ENCODE assay signal across 12 mouse cellular contexts in the genomic region with DNA sequence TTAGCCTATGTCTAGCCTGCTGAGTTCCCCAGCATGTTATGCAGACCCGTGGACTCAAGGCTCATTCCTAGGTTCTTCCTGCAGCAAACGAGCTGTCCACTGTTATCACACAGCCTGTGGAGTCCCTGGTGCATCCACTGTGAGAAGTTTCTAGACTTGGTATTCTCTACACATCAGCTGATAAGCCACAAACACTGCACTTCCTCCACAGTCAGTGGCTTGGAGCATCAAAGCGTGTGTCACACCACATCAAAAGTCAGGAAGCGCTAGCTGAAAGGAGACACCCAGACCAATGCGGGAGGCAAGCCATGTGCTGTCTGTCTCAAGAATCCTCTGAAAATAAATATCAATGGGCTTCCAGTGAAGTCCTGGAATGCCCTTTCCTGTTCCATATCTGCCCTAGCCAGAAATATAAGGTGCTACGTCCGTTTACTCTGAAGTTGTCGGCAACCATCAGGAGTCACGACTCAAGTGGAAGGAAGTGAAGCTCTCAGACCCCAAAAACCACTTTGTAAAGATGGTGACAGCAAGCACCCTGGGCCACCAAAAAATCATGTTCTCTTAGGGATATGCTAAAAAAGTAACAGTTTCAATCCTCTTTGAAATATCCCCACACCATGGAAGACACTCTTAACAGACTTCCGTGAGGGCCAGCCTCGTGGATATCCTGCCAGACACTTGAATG.
DNase-seq lines count a peak whose midpoint lies in the region; ATAC-seq and TF ChIP-seq lines count a peak whose summit lies in the region.
"Had no signal": no experiment of that assay in that cellular context is flagged by ENCODE, and none has a peak within 500 bp of the region (broad histone marks: within the 10 kb centered on the region; RNA-seq: fewer than 3 reads in every experiment).

No protein-coding gene starts in this region.

- H3K9me3 ChIP-seq in liver, embryonic 12.5 days (replicated peaks): no peaks in the 10 kb centered on the region
- H3K9me3 ChIP-seq in liver, postnatal 0 days (ENCODE audit: low read length): no peaks in the 10 kb centered on the region
- H3K9me3 ChIP-seq in forebrain, embryonic 15.5 days: no peaks in the 10 kb centered on the region
- H3K9me3 ChIP-seq: hindbrain, embryonic 12.5 days had no signal

- H3K4me3 ChIP-seq in liver, embryonic 12.5 days: no peak overlapping the region
- H3K4me3 ChIP-seq in liver, postnatal 0 days (ENCODE audit: low read depth, low read length): no peak overlapping the region
- H3K4me3 ChIP-seq in forebrain, embryonic 15.5 days: no peak overlapping the region
- H3K4me3 ChIP-seq: heart, adult 2 months; hindbrain, embryonic 12.5 days had no signal

- H3K4me2 ChIP-seq in liver, embryonic 12.5 days: no peak overlapping the region
- peak overlapping the region; percentile 14; the same call in 1 of the 2 replicates for H3K4me2 ChIP-seq in liver, postnatal 0 days (ENCODE audit: low read depth, low read length)
- no peak overlapping the region for H3K4me2 ChIP-seq in forebrain, embryonic 15.5 days (replicated peaks)
- H3K4me2 ChIP-seq: hindbrain, embryonic 12.5 days had no signal

- no peak overlapping the region for H3K27ac ChIP-seq in liver, embryonic 12.5 days
- H3K27ac ChIP-seq in liver, postnatal 0 days (ENCODE audit: low read depth): no peak overlapping the region
- H3K27ac ChIP-seq in forebrain, embryonic 15.5 days (replicated peaks): no peak overlapping the region
- H3K27ac ChIP-seq: heart, adult 2 months; hindbrain, embryonic 12.5 days had no signal

- TF ChIP-seq CTCF in liver, postnatal 0 days (IDR thresholded peaks at IDR 0.05; ENCODE audit: low read depth): no peak

- 17% methylated on average over 11 of the region's 11 CpGs for WGBS in liver, embryonic 12.5 days (ENCODE audit: insufficient replicate concordance)
- WGBS in liver, postnatal 0 days (ENCODE audit: insufficient replicate concordance): 24% methylated on average over 11 of the region's 11 CpGs
- WGBS in forebrain, embryonic 15.5 days: 87% methylated on average over 11 of the region's 11 CpGs

- H3K27me3 ChIP-seq in liver, embryonic 12.5 days (replicated peaks): no peaks in the 10 kb centered on the region
- H3K27me3 ChIP-seq in liver, postnatal 0 days (ENCODE audit: insufficient read depth, low read length): no peaks in the 10 kb centered on the region
- H3K27me3 ChIP-seq in forebrain, embryonic 15.5 days: no peaks in the 10 kb centered on the region
- H3K27me3 ChIP-seq: hindbrain, embryonic 12.5 days had no signal

- no peaks in the 10 kb centered on the region for H3K4me1 ChIP-seq in liver, embryonic 12.5 days
- H3K4me1 ChIP-seq in liver, postnatal 0 days (ENCODE audit: insufficient read depth): peaks cover 5% of the 10 kb centered on the region; the same call in 1 of the 2 replicates
- H3K4me1 ChIP-seq in forebrain, embryonic 15.5 days: no peaks in the 10 kb centered on the region
- H3K4me1 ChIP-seq: hindbrain, embryonic 12.5 days had no signal

- no peak for ATAC-seq in liver, embryonic 12.5 days
- ATAC-seq in liver, postnatal 0 days: no peak
- ATAC-seq in monocyte, adult 5-6 weeks (replicated peaks; ENCODE audit: insufficient number of reproducible peaks, low FRiP score, low TSS enrichment, poor library complexity, severe bottlenecking): peak; percentile 80
- ATAC-seq in forebrain, embryonic 15.5 days (replicated peaks): no peak
- ATAC-seq: forebrain, embryonic 14.5 days had no signal

- H3K9ac ChIP-seq in liver, embryonic 12.5 days: no peak overlapping the region
- no peak overlapping the region for H3K9ac ChIP-seq in liver, postnatal 0 days (replicated peaks)
- no peak overlapping the region for H3K9ac ChIP-seq in forebrain, embryonic 15.5 days (replicated peaks)
- H3K9ac ChIP-seq: hindbrain, embryonic 12.5 days had no signal

- no peak for TF ChIP-seq EP300 in liver, postnatal 0 days (IDR thresholded peaks at IDR 0.05; ENCODE audit: low read depth)

- H3K36me3 ChIP-seq in liver, embryonic 12.5 days: no peaks in the 10 kb centered on the region
- no peaks in the 10 kb centered on the region for H3K36me3 ChIP-seq in liver, postnatal 0 days (replicated peaks; ENCODE audit: insufficient read depth, low read length)
- no peaks in the 10 kb centered on the region for H3K36me3 ChIP-seq in forebrain, embryonic 15.5 days
- H3K36me3 ChIP-seq: hindbrain, embryonic 12.5 days had no signal

- DNase-seq in liver: peak; percentile 4
- peak; percentile 20 for DNase-seq in liver, postnatal 0 days
- DNase-seq in thymus, postnatal 4 days: peak; percentile 38
- DNase-seq in adrenal gland, postnatal 25 days: no peak
- DNase-seq in layer of hippocampus, adult 11-12 months (ENCODE audit: low spot score): no peak
- DNase-seq: kidney, postnatal 25 days had no signal

Comparison
In these comparisons a context has a peak if more than half of its experiments do, and no peak if none do; other contexts are left out.
1. DNase-seq: peak in liver (single experiment), liver, postnatal 0 days (single experiment) and thymus, postnatal 4 days (single experiment); none in adrenal gland, postnatal 25 days (single experiment) and layer of hippocampus, adult 11-12 months (single experiment).